Mouse (Mus musculus) bone marrow, adult 2 months (tissue): ENCODE measurements around the gene Psg20. TPM values are rescaled to one million over a fixed set of nuclear protein-coding genes. Genes with fewer than 3 reads are reported as not detected.
"Not testable (repeated sequence)": the region's sequence is repeated elsewhere in the genome, so short reads cannot be mapped to it uniquely, and the experiment has no call there.

Experiments
- H3K27ac ChIP-seq: fragments of 200-500 bp; 2 replicates; pipeline ENCODE4 v1.5.1; 2012; ENCODE audit warnings: low read depth, mild to moderate bottlenecking, control low read depth, inconsistent platforms, low read length; ENCODE audit not compliant: control insufficient read depth, poor library complexity, insufficient read depth
- H3K4me1 ChIP-seq: fragments of 200-500 bp; 2 replicates; pipeline ENCODE4 v1.6.1; 2011; ENCODE audit warnings: low read length; ENCODE audit not compliant: control insufficient read depth, insufficient read depth
- H3K4me3 ChIP-seq: fragments of 200-500 bp; replicated peaks from 2 replicates; pipeline ENCODE3; 2011; ENCODE audit warnings: mild to moderate bottlenecking, low read depth, low read length, control low read depth; ENCODE audit not compliant: control insufficient read depth
- CTCF ChIP-seq: fragments of 200-500 bp; IDR thresholded peaks from 2 replicates; pipeline ENCODE4 v1.5.1; 2011; ENCODE audit warnings: low read length, control low read depth; ENCODE audit not compliant: control insufficient read depth, insufficient read depth
- POLR2A ChIP-seq: fragments of 200-500 bp; IDR thresholded peaks from 2 replicates; pipeline ENCODE4 v1.6.1; 2011; ENCODE audit warnings: low read depth, mild to moderate bottlenecking, control low read depth, low read length, borderline replicate concordance; ENCODE audit not compliant: control insufficient read depth
- WGBS: fragments of 180-500 bp; shearing (Covaris S2); methylation state at CpG from one replicate; pipeline ENCODE4 v1.1.7; 2018; 5-methylcytosine and 5-hydroxymethylcytosine counted together
- polyA plus RNA-seq: library from polyadenylated mRNA; stranded (reverse); fragments of >200 nt; gene quantifications from 2 replicates; pipeline ENCODE4 v1.2.4, GENCODE M21; 2011; ENCODE audit warnings: low replicate concordance; ENCODE audit not compliant: missing spikeins, insufficient read depth, insufficient read length

Psg20 gene
- polyA plus RNA-seq, 1 experiment: not detected

DNA sequence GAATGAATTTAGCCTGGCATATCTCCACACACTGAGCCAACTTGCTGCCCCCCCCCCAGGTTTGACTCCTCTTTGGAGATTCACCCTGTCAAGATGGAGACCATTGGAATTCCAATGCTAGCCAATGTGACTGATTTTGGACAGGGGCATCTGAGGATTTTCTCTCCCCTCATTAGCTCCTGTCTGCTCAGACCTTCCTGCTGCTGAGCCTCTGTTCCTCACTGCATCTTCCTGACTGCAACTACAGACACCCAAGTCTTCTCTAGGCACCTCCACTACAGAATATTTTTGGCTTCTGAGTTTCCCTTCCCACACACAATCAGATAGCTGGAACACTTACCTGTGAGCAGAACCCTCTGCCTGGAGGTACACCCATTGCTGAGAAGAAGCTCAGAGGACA lies 399 bp downstream of the Psg20 start:
- no peak overlapping the region for H3K27ac ChIP-seq
- no peak overlapping the region for H3K4me3 ChIP-seq
- no peak for TF ChIP-seq CTCF
- no peak for TF ChIP-seq POLR2A
- no peaks in the 10 kb centered on the region for H3K4me1 ChIP-seq

DNA sequence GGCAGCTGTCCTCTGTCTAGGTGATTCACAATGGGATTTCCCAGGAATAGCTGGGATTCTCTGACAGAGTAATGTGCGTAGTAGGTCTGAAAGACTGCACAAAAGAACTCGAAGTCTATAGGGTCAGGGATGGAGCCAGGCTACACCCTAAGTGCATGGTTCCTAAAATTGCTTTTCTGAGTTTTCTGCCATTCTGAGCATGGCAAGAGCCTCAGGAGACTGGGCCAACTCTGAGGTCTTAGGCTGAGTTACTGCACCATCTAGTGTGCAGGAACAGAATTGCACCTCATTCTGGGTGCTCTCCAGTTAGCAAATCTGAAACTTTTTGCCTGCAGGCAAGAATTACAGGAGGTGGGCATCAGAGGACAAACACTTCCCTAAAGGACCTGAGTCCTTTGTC lies 6.2 kb downstream of the Psg20 start:
- Histone ChIP-seq H3K27ac (no peak overlapping the region), H3K4me3 (no peak overlapping the region), H3K4me1 (no peaks in the 10 kb centered on the region)
- TF ChIP-seq CTCF: no peak
- no peak for TF ChIP-seq POLR2A
- WGBS: 35% methylated on average over 2 of the region's 2 CpGs

DNA sequence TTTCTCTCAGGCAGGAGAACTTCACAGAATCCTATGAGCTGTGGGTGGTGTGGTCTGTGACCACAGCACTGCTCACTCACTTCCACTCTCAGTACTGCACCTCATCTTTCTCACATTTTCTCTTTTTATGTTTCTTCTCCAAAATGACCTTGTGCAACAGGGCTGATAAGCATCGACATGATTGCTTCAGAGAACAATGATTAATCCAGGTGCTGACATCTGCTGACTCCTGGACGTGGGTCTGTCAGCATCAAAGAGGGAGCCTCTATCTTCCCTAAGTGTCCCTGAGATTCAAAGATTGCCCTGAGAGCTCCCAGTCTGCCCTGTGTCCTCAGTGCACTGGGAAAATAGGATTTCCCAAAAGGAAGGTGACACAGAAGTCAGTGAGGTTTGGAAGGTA lies 29.4 kb downstream of the Psg20 start, which contains the start of gene Psg21:
Psg21 (minus strand) TSS at position 101 of the 400 bp plus-strand sequence.
- H3K4me1 ChIP-seq, H3K27ac ChIP-seq, H3K4me3 ChIP-seq: not testable (repeated sequence)
- WGBS: 46% methylated on average over 2 of the region's 2 CpGs

DNA sequence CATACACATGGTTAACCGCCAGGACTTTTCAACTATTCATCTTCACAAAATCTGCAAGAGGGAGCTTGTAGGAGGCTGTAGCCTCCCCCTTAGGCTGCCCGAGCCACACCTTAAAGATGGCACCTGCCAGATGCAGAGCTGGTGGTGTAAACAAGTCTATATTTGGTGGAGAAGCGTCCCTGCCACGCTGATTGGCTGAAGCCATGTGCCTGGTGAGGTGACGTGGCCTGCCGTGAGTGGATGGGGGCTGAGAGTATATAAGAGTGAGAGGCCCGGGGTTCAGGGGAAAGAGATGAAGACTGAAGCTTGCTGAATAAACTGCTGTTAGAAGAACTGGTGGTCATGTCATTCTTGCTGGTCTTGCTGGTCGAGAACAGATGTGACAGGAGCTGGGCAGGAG lies 59.1 kb downstream of the Psg20 start:
- not testable (repeated sequence) for H3K27ac ChIP-seq, H3K4me1 ChIP-seq, H3K4me3 ChIP-seq
- WGBS: 72% methylated on average over 8 of the region's 8 CpGs

Other genes with a start within 250 kb of the Psg20 start
- not detected in 2 replicates for gene Psg26, start 202.0 kb downstream of the Psg20 start, polyA plus RNA-seq
- gene Psg25, start 153.9 kb downstream of the Psg20 start, polyA plus RNA-seq: not detected in 2 replicates
- not detected in 2 replicates for gene Psg27, start 118.9 kb downstream of the Psg20 start, polyA plus RNA-seq
- gene Psg23, start 69.7 kb downstream of the Psg20 start, polyA plus RNA-seq: not detected in 2 replicates
- gene Psg21, start 29.5 kb downstream of the Psg20 start, polyA plus RNA-seq: not detected in 2 replicates
- not detected in 2 replicates for gene Psg22, start 31.9 kb upstream of the Psg20 start, polyA plus RNA-seq
- not detected in 2 replicates for gene Psg19, start 112.3 kb upstream of the Psg20 start, polyA plus RNA-seq
- gene Psg17, start 135.4 kb upstream of the Psg20 start, polyA plus RNA-seq: not detected in 2 replicates
- gene Mill2, start 153.8 kb upstream of the Psg20 start, polyA plus RNA-seq: 1.5 and 3.6 TPM in 2 replicates
- gene Pglyrp1, start 185.1 kb upstream of the Psg20 start, polyA plus RNA-seq: 72.2 and 201 TPM in 2 replicates
- 18.7 and 40.4 TPM in 2 replicates for gene Ccdc61, start 224.2 kb upstream of the Psg20 start, polyA plus RNA-seq
- gene Nova2, start 239.7 kb upstream of the Psg20 start, polyA plus RNA-seq: 0.16 and 0.35 TPM in 2 replicates